Mouse (Mus musculus): ENCODE measurements at regions not wholly inside any gene's neighbourhood (a gene's known extent, or its start where the extent isn't known, plus 50 kb on each side); places are given as distances from the start of the nearest gene placed in this dataset.

GRCm38 (mm10) chr2:72557565-72558260 is 81.8 kb downstream of the Cdca7 start:
- H3K4me1 ChIP-seq, result no peaks in the 10 kb centered on the region
- H3K36me3 ChIP-seq (replicated peaks; ENCODE audit: low read length), result no peaks in the 10 kb centered on the region
- no peak overlapping the region for H3K4me3 ChIP-seq (replicated peaks)
- peaks cover 10% of the 10 kb centered on the region for H3K27me3 ChIP-seq (replicated peaks)
- H3K9me3 ChIP-seq, result peaks cover 6% of the 10 kb centered on the region; the same call in 1 of the 2 replicates
- TF ChIP-seq FLI1 (IDR thresholded peaks at IDR 0.05; ENCODE audit: low read length), result no peak
- no peak for TF ChIP-seq GATA1 (IDR thresholded peaks at IDR 0.05; ENCODE audit: borderline replicate concordance, low read length)

DNA sequence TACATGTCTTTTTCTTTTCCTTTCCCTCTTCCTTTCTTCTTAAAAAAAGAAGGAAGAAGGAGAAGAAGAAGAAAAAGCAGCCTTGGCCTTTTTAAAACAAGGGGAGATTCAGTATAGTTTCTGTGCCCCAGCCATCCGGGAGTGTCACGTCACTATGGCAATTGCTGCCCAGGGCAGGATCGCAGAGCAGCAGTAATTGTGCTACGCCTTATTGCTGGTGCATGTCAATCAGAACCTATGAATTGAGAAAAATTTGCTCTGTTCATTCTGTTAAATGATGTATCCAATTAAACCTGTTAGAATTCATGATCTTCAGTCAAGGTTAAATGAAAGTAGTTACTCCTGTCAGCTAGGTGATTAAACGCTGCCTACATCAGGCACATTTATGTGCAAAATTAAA is 85.4 kb downstream of the Cdca7 start:
- TF ChIP-seq FLI1 (IDR thresholded peaks at IDR 0.05; ENCODE audit: low read length) (no peak), GATA1 (IDR thresholded peaks at IDR 0.05; ENCODE audit: borderline replicate concordance, low read length) (no peak)
- no peak overlapping the region for H3K4me3 ChIP-seq (replicated peaks)
- H3K9me3 ChIP-seq, result no peaks in the 10 kb centered on the region
- peaks cover 24% of the 10 kb centered on the region for H3K27me3 ChIP-seq (replicated peaks)
- no peaks in the 10 kb centered on the region for H3K36me3 ChIP-seq (replicated peaks; ENCODE audit: low read length)
- peaks cover 6% of the 10 kb centered on the region for H3K4me1 ChIP-seq

- Histone ChIP-seq H3K4me1 (no peaks in the 10 kb centered on the region), H3K27me3 (replicated peaks) (peaks cover 11% of the 10 kb centered on the region), H3K9me3 (no peaks in the 10 kb centered on the region), H3K36me3 (replicated peaks; ENCODE audit: low read length) (no peaks in the 10 kb centered on the region), H3K4me3 (replicated peaks) (no peak overlapping the region)
- TF ChIP-seq GATA1 (IDR thresholded peaks at IDR 0.05; ENCODE audit: borderline replicate concordance, low read length), result no peak
- TF ChIP-seq FLI1 (IDR thresholded peaks at IDR 0.05; ENCODE audit: low read length), result no peak
These were observed 102.4 kb downstream of the Cdca7 start for GRCm38 (mm10) chr2:72578322-72578721.

- H3K9me3 ChIP-seq, result peaks cover 8% of the 10 kb centered on the region
- H3K4me3 ChIP-seq (replicated peaks), result no peak overlapping the region
- no peaks in the 10 kb centered on the region for H3K36me3 ChIP-seq (replicated peaks; ENCODE audit: low read length)
- TF ChIP-seq FLI1 (IDR thresholded peaks at IDR 0.05; ENCODE audit: low read length) (no peak), GATA1 (IDR thresholded peaks at IDR 0.05; ENCODE audit: borderline replicate concordance, low read length) (no peak)
- H3K27me3 ChIP-seq (replicated peaks), result peaks cover 10% of the 10 kb centered on the region
- H3K4me1 ChIP-seq, result no peaks in the 10 kb centered on the region
These were observed 105.2 kb downstream of the Cdca7 start for GRCm38 (mm10) chr2:72581136-72581535.

DNA sequence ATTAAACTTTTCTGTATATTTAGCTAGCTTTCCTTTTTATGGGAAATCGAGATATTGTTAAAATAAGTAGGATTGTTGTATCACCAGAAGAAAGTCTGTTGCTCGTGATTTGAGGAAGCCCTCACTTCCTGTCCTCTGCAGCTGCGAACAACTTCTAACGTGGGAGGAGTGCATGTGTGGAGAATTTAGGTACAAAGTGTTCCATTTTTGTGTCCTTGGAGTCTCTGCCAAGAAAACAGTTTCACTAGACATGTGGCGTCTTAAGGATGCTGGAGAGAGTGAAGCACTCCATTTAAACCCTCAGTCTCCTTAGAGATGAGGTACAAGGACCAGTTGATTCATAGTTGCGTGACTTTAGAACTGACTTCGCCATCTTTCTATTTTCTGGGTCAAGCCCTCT is 112.9 kb downstream of the Cdca7 start:
- Histone ChIP-seq H3K4me3 (replicated peaks) (no peak overlapping the region), H3K36me3 (replicated peaks; ENCODE audit: low read length) (no peaks in the 10 kb centered on the region), H3K4me1 (peaks cover 5% of the 10 kb centered on the region; the same call in 1 of the 2 replicates), H3K27me3 (replicated peaks) (peaks cover 7% of the 10 kb centered on the region), H3K9me3 (peaks cover 8% of the 10 kb centered on the region)
- TF ChIP-seq GATA1 (IDR thresholded peaks at IDR 0.05; ENCODE audit: borderline replicate concordance, low read length), result no peak
- TF ChIP-seq FLI1 (IDR thresholded peaks at IDR 0.05; ENCODE audit: low read length), result no peak

GRCm38 (mm10) chr2:72592011-72592410 is 116.1 kb downstream of the Cdca7 start:
- no peaks in the 10 kb centered on the region for H3K36me3 ChIP-seq (replicated peaks; ENCODE audit: low read length)
- TF ChIP-seq FLI1 (IDR thresholded peaks at IDR 0.05; ENCODE audit: low read length) (no peak), GATA1 (IDR thresholded peaks at IDR 0.05; ENCODE audit: borderline replicate concordance, low read length) (no peak)

GRCm38 (mm10) chr2:72596994-72597925 is 121.3 kb downstream of the Cdca7 start:
- TF ChIP-seq FLI1 (IDR thresholded peaks at IDR 0.05; ENCODE audit: low read length) (no peak), GATA1 (IDR thresholded peaks at IDR 0.05; ENCODE audit: borderline replicate concordance, low read length) (no peak)
- no peaks in the 10 kb centered on the region for H3K4me1 ChIP-seq
- H3K4me3 ChIP-seq (replicated peaks), result no peak overlapping the region
- H3K9me3 ChIP-seq, result peaks cover 7% of the 10 kb centered on the region; the same call in 1 of the 2 replicates
- H3K27me3 ChIP-seq (replicated peaks), result no peaks in the 10 kb centered on the region
- H3K36me3 ChIP-seq (replicated peaks; ENCODE audit: low read length), result no peaks in the 10 kb centered on the region

More at GRCm38 (mm10) chr2:72592011-72592410, 116.1 kb downstream of the Cdca7 start:
- H3K4me1 ChIP-seq, result peaks cover 5% of the 10 kb centered on the region; the same call in 1 of the 2 replicates
- H3K27me3 ChIP-seq (replicated peaks), result peaks cover 4% of the 10 kb centered on the region
- H3K4me3 ChIP-seq (replicated peaks), result no peak overlapping the region
- peaks cover 7% of the 10 kb centered on the region; the same call in 1 of the 2 replicates for H3K9me3 ChIP-seq

GRCm38 (mm10) chr2:72597941-72598340 is 122.0 kb downstream of the Cdca7 start:
- Histone ChIP-seq H3K4me3 (replicated peaks) (no peak overlapping the region), H3K4me1 (no peaks in the 10 kb centered on the region), H3K36me3 (replicated peaks; ENCODE audit: low read length) (no peaks in the 10 kb centered on the region), H3K9me3 (peaks cover 7% of the 10 kb centered on the region; the same call in 1 of the 2 replicates), H3K27me3 (replicated peaks) (no peaks in the 10 kb centered on the region)
- TF ChIP-seq FLI1 (IDR thresholded peaks at IDR 0.05; ENCODE audit: low read length) (no peak), GATA1 (IDR thresholded peaks at IDR 0.05; ENCODE audit: borderline replicate concordance, low read length) (no peak)

GRCm38 (mm10) chr2:72600723-72601122 is 124.8 kb downstream of the Cdca7 start:
- no peaks in the 10 kb centered on the region for H3K9me3 ChIP-seq
- no peaks in the 10 kb centered on the region for H3K4me1 ChIP-seq
- TF ChIP-seq GATA1 (IDR thresholded peaks at IDR 0.05; ENCODE audit: borderline replicate concordance, low read length) (no peak), FLI1 (IDR thresholded peaks at IDR 0.05; ENCODE audit: low read length) (no peak)
- H3K4me3 ChIP-seq (replicated peaks), result no peak overlapping the region
- H3K36me3 ChIP-seq (replicated peaks; ENCODE audit: low read length), result no peaks in the 10 kb centered on the region
- peaks cover 4% of the 10 kb centered on the region for H3K27me3 ChIP-seq (replicated peaks)

- no peaks in the 10 kb centered on the region for H3K36me3 ChIP-seq (replicated peaks; ENCODE audit: low read length)
- TF ChIP-seq GATA1 (IDR thresholded peaks at IDR 0.05; ENCODE audit: borderline replicate concordance, low read length) (no peak), FLI1 (IDR thresholded peaks at IDR 0.05; ENCODE audit: low read length) (no peak)
- H3K4me3 ChIP-seq (replicated peaks), result no peak overlapping the region
- no peaks in the 10 kb centered on the region for H3K4me1 ChIP-seq
- peaks cover 4% of the 10 kb centered on the region for H3K27me3 ChIP-seq (replicated peaks)
- no peaks in the 10 kb centered on the region for H3K9me3 ChIP-seq
These were observed 126.2 kb downstream of the Cdca7 start for GRCm38 (mm10) chr2:72602152-72602551.
